Mouse (Mus musculus): ENCODE measurements at regions not wholly inside any gene's neighbourhood (a gene's known extent, or its start where the extent isn't known, plus 50 kb on each side); places are given as distances from the start of the nearest gene placed in this dataset.
"Not testable (repeated sequence)": the region's sequence is repeated elsewhere in the genome, so short reads cannot be mapped to it uniquely, and the experiment has no call there.

DNA sequence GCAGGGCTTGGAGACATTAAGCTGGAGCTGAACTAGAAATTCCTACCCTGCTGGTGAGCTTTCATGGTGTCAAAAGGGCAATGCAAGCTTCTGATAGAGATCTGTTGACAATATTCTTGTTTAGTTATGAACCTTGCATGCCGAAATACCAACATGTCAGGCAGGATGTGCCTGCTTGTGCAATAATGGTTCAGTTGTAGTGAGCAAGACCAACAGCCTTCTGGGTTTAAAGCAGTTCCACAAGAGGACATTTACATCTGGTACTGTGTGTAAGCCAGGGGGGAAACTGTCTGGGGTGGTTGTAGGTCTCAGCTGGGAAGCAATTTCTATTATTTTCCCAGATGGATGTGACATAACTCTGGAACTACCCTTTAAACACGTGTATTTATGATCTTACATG lies 987.6 kb upstream of the Gm38303 start:
- in situ Hi-C loops (cut with MboI, MseI): loop anchor here (10.0 kb wide), 1 partner anchor 658 kb away; no protein-coding TSS in a partner anchor

- in situ Hi-C loops (cut with MboI, MseI): no loop called here
These were observed 957.5 kb upstream of the Gm38303 start for GRCm38 (mm10) chr3:11293001-11293400.

- in situ Hi-C loops (cut with MboI, MseI): no loop called here
These were observed 925.6 kb upstream of the Gm38303 start for GRCm38 (mm10) chr3:11261052-11261451.

DNA sequence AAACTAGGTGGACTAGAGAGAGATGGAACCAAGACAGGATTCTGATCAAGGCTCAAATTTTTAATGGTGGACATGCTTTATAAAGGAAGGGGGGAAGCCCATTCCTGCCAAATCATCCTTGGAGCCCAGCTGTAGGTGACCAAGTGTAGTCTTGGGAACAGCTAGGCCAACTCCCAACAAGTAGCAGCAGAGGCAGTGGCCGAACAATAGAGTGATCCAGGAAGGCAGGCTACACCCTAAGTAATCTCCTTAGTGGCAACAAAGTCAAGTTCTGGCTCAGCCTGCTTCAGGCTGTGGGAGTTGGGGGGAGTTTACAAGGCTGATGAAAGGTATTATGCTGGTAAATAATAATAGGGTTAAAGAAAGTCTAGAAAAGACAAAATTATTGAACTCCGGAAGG lies 878.5 kb upstream of the Gm38303 start:
- in situ Hi-C loops (cut with MboI, MseI): no loop called here

DNA sequence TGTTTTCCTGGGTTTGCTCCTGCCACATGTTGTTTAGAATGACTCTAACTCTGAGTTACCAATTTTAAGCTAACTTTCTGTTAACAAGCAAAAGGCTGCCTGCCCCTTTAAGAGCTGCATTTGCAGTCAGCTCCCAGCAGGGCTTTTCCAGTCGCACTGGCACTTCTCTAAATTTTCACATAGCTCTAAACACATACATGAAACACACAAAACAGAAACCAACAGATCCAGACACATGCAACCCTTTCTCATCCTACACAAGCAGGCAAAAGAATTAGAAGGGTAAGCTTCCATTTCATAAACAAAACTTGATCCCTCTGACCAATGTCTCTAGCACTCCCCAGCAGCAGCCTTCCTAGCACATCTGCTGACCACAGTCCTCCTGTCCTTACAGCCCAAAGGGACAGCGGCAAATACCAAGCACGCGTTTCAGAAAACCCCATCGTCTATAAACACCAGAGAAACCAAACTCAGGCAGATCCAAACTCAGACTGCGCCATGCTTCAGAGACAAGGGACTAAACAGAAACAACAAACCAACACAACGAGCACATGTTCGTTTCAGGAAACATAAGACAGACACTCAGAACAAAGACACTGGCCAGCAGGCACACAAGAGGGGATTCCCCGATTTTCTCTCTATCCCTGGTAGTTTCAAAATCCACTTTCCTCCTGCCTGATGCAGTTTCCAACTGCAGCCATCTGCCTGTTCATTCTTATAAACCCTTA lies 877.6 kb upstream of the Gm38303 start:
- in situ Hi-C loops (cut with MboI, MseI): not testable (repeated sequence)

GRCm38 (mm10) chr3:11212290-11212912 lies 876.9 kb upstream of the Gm38303 start:
- in situ Hi-C loops (cut with MboI, MseI): not testable (repeated sequence)

DNA sequence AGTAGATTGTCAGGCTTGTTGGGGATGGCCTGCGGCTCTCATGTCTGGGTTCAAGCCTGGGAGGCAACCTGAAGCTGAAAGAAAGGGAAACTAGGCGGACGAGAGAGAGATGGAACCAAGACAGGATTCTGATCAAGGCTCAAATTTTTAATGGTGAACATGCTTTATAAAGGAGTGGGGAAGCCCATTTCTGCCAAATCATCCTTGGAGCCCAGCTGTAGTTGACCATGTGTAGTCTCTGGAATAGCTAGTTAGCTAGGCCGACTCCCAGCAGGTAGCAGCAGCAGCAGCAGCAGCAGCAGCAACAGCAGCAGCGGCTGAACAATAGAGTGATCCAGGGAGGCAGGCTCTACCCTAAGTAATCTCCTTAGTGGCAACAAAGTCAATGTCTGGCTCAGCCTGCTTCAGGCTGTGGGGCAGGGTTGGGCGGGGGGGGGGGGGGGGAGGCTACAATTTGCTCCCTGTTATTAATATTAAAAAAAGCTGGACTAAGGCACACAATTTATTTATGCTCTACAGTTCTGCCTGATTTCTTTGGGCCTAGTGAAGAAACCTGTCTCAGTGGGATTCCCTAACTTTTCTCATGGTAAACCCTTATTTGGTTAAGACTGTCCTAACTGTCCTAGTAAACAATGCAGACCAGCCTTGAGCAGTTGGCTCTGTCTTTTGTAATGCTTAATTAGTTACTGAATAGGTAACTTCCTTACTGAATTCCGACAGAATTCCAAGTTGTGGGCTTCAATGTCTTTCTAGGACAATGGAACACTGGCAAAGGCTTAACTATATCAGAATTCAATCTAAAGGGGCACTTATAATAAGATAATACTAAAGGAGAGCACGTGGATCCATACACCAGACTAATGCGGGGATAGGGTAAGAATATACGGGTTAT lies 875.7 kb upstream of the Gm38303 start:
- in situ Hi-C loops (cut with MboI, MseI): not testable (repeated sequence)

GRCm38 (mm10) chr3:11174002-11174401 lies 838.5 kb upstream of the Gm38303 start:
- in situ Hi-C loops (cut with MboI, MseI): no loop called here

GRCm38 (mm10) chr3:11155350-11155749 lies 819.9 kb upstream of the Gm38303 start:
- in situ Hi-C loops (cut with MboI, MseI): no loop called here

Measured in T-helper 2 cell (primary cell).